Mouse (Mus musculus) cerebellum, adult (tissue): Measurements from ENCODE around the gene Nfam1.

Experiments used
- ATAC-seq: cut with Nextera tagmentation; 2 replicates; pipeline ENCODE4 v1.9.2; 2017; ENCODE audit warnings: mild to moderate bottlenecking, moderate library complexity, mixed read lengths; ENCODE audit not compliant: insufficient number of reproducible peaks, low FRiP score, low TSS enrichment

Nfam1 gene

GRCm38 (mm10) chr15:83040156-83040555 lies 7.0 kb upstream of the Nfam1 start:
- no peak for ATAC-seq

DNA sequence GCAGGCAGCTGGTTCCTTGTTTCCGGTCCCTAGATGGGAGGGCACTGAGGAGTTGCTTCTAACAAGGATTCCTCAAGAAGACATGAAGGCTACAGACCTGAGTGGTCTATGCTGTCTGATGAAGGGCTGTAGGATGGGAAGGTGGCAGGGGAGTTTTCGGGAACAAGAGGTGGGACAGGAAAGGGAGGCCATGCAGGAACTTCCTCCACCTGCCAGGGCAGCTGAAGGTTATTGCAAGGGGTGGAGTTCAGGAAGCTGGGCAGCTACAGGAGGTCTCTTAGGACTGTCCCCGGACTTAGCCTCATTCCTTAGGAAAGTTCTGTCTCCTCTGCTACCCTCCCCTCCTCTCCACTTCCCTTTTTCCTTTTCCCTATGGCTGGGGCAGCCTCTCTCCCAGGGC lies 5.7 kb upstream of the Nfam1 start:
- ATAC-seq, result no peak

DNA sequence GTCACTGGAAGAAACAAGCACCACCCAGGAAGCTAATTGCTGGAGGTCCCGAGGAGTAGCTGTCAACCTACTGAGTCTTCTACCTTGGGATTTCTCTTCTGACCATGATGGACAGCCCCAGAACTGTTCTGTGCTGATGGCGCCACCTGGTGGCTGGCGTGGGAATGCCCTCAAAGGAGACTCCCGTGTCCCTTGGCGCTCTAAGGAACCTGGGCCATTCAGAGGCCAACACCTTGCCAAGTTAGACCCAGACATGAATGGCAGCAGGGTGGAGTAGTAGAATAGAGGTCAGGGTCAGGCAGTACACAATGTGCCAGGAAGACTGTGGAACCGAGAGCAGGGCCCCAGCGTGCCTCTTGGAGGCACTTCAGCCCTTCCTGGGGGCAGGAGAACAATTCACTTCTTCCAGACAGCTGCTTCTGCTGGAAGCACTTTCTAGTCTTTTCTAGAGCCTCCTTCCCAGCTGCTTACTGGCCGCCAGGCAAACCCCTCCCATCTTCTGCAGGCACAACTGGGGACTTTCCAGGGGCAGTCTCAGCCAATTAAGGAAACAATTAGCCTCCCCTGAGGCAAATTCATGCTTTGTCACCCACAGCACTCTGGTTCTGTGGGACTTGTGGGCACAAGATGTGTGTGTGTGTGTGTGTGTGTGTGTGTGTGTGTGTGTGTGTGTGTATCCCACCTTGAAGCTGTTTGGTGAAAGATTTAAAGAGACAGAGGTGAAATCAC lies 4.8 kb upstream of the Nfam1 start:
- peak; percentile 34; the same call in 1 of the 2 replicates for ATAC-seq

- ATAC-seq, result no peak
These were observed 3.9 kb upstream of the Nfam1 start for GRCm38 (mm10) chr15:83036900-83037519.

DNA sequence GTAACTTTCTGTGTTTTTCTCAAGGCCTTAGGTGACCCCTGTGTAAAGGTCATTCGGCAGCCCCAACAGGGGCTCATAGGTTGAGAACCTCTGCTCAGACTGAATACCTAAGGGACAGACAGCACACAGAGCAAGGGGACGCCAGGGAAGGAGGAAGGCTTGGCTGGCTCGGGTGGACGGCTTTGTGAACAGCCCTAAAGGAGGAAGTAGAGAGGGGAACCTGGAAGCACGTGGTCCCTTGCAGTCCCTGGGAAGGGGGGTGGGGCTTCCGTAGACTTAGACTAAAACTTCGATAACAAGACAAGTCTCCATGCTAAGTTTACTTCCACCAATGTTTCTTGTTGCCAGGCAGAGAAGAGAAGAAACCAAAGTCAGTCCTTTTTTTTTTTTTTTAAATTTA lies 3.0 kb upstream of the Nfam1 start:
- no peak for ATAC-seq

- ATAC-seq, result peak; percentile 59
These were observed 1.3 kb upstream of the Nfam1 start for GRCm38 (mm10) chr15:83034275-83034977.

DNA sequence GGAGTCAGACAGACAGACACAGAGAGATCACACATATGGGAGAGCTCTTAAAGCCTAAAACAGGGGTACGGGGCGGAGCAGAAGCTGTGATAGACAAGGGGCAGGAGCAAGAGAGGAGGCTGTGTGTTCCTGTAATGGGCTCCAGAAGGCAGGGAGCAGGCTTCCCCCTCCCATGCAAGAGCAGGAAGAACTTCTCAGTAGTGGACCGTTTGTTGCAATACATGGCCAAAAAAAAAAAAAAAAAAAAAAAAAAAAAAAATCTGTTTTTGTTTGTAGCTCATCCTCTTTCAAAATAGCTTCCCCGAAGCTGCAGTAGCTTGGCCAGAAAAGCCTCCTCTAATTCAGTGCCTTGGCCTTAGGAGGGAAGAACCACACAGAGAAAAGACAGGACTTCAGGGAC lies 2.2 kb downstream of the Nfam1 start:
- no peak for ATAC-seq

- no peak for ATAC-seq
These were observed 3.1 kb downstream of the Nfam1 start for GRCm38 (mm10) chr15:83029725-83030718.

- ATAC-seq, result no peak
These were observed 7.0 kb downstream of the Nfam1 start for GRCm38 (mm10) chr15:83026129-83026528.

DNA sequence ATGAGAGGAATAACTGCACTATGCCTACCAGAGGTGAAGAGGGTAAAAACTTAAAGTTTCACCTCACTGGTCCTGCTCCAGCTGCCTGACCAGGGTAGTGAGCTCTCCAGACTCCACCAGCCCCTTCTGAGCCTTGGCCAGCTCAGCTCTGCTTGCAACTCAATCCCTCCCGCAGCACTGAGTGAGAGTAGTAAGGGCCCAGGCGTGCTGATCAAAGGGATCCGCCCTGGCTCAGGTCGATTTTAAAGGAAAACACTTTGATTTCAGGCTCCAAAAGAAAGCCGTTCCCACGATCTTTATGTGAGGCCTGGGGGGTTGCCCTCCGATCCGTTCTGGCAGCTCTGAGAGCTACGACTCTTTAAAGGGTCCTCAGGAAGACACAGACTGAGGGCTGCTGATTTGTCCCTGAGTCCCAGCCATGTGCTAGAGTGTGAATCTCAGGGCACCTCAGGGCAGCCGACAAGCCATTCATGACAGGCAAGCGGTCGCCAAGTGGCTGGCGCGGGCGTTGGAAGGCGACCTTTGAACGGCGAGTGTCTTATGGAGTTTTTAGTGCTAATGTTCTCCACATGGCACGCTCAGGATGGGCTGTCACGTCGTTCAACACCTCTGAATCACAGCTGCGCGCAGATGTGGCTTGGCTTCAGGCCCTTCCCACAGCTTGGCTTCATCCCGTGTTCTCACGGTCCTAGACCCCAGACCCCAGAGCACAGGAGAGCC lies 7.9 kb downstream of the Nfam1 start:
- ATAC-seq, result no peak

- no peak for ATAC-seq
These were observed 10.2 kb downstream of the Nfam1 start for GRCm38 (mm10) chr15:83022947-83023346.

DNA sequence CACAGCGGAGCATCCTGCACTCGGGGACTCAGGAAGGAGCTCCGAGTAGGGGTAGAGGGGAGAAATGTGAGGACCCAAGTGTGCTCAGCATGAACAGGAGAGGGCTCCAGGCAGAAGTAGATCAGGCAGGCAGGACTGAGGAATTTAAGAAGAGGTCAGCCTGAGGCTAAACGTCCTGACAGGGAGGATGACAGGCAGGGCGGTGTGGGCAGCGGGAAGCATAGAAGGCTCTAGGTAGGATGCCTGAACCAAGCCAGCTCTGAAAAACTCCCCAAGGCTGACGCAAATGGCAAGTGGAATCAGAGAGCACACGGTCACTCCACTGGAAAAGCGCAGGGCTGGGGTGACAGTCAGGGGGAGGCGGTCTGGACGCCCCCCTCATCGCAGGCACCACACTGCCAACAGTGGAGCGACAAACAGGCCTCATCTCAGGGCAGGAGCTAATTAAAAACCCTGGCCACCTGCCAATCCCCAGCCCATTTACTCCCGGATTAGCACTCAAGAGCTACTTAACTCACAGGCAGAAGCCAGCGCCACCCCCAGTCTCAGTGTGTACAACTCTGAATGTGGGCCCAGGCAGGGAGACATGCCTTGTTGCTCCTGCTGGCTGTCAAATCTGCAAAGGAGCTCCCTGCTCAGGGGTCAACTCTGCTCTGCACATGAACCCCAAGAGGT lies 22.0 kb downstream of the Nfam1 start:
- ATAC-seq, result no peak

GRCm38 (mm10) chr15:83010423-83010822 lies 22.7 kb downstream of the Nfam1 start:
- no peak for ATAC-seq

- no peak for ATAC-seq
These were observed 23.6 kb downstream of the Nfam1 start for GRCm38 (mm10) chr15:83009532-83009931.

DNA sequence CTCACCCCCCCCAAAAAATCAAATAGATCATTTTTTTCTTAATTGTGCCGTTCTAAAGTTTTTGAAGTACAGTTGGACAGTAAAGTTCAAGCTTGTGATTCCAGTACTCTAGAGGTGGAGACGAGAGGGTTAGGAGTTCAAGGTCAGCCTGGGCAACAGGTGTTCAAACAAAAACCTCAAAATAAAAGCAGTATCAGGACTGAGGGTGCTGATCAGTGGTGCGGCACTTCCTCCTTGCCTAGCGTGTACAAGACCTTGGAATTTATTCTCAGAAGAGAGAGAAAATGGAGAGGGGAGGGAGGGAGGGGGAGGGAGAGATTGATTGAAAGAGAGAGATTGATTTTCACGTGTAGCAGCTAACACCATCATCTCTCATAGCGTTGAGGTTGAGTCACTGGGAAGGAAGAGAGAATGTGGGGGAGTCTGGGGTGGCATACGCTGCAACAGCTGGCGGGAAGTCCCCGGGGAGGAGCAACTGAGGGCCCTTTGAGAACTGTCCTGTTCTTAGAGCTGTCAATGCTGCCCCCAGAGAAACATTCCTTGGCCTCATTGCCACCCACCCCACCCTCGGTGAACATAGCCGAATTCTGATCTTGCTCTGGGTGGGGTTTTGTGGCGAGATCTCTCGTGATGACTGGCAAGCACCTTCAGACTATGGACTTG lies 24.2 kb downstream of the Nfam1 start:
- ATAC-seq, result no peak

DNA sequence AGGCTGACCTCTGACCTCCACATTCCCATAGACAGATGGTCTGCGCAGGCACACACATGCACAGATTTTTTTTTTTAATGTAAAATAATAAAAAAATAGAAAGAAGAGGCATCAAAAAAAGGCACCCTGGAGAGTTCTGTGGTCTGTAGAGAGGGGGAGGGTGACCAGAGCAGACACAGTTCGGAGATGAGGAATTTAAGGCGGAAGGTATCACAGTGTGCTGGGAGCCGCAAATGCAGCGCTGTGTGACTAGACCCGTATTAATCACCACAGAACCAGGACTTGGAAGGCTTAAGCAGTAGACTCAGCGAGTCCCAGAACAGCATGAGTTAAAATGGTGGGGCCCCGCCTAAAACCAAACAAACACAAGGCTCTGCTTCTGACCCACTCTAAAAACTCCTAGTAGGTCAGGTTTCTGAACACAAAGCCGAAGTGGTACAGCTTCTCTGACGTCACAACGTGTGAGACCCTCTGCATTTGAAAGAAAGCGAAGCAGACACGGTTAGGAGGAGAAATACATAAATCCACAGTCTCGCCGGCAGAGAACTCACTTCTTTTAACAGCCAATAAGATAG lies 25.7 kb downstream of the Nfam1 start:
- no peak for ATAC-seq

DNA sequence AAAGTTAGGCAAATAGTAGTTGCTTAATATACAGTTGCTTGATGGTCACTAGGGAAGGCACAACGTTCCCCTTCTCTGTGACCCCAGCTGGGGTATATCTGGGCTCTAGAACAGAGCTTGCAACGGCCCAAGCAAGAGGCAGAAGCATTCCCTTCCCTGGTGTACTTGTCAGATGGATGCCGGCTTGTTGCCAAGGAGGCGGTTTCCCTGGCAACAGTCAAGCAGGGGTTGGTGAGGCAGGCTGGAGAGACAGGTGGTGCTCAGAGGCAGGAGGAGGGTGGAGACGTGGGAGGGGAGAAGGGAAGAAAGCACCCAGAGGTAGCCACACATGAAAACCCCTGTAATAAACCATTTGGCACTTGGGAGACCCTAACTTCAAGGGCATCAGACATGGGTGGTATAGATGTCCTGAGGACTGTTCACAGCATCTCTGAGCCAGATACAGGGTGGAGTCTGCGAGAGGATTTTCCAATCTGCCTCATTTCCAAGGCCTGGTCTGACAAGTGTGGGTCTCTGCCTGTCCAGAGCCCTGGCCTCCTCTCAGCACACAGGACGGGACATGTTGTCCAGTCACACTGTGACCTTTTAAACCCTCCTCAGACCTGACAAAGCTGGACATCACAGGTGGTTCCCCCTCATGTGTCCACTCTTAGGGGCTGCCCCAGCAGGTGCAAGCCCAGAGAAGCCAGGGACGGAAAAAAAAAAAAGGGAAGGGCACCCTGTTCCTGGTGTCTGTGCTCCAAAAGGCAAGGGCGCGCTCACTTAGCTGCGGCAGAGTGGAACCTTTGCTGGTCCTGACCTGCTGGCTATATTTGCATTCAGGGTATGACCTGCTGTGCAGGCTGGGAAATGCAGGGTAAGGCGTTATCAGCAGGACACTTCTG lies 30.2 kb downstream of the Nfam1 start:
- ATAC-seq, result peak; percentile 75
